ENCODE assay signal across 18 mouse cellular contexts in genomic region chr10:61693563-61693962, GRCm38 (mm10).
"Had no signal": no experiment of that assay in that cellular context is flagged by ENCODE, and none has a peak within 500 bp of the region (broad histone marks: within the 10 kb centered on the region; RNA-seq: fewer than 3 reads in every experiment).

No protein-coding gene starts in this region.

- DNase-seq: lung, adult 18-20 months; lung, postnatal 10 days; midbrain, embryonic 14.5 days; retina, postnatal 1 day; right cerebral cortex, adult 18-20 months; right cerebral cortex, postnatal 25 days; right cerebral cortex, postnatal 4 days; spleen, adult 18-20 months; thymus, adult 18-20 months; thymus, postnatal 14 days; thymus, postnatal 36 days had no signal

- H3K27ac ChIP-seq: midbrain, embryonic 10.5 days; midbrain, embryonic 12.5 days; neural tube, embryonic 13.5 days; neural tube, embryonic 15.5 days had no signal

- ATAC-seq: midbrain, embryonic 16.5 days had no signal

- H3K4me3 ChIP-seq: midbrain, embryonic 10.5 days; midbrain, embryonic 12.5 days; myocyte; neural tube, embryonic 13.5 days; neural tube, embryonic 15.5 days had no signal

- H3K9ac ChIP-seq: lung, embryonic 14.5 days; midbrain, embryonic 12.5 days; neural tube, embryonic 13.5 days; neural tube, embryonic 15.5 days had no signal

- H3K27me3 ChIP-seq: neural tube, embryonic 13.5 days; neural tube, embryonic 15.5 days had no signal

- H3K9me3 ChIP-seq: midbrain, embryonic 10.5 days; midbrain, embryonic 12.5 days; neural tube, embryonic 13.5 days; neural tube, embryonic 15.5 days had no signal

- H3K4me2 ChIP-seq: lung, embryonic 14.5 days; midbrain, embryonic 12.5 days; neural tube, embryonic 13.5 days; neural tube, embryonic 15.5 days had no signal
